Mouse (Mus musculus): Measurements from ENCODE around the gene Adamts12.

Gene Adamts12

GRCm38 (mm10) chr15:11082961-11083569 lies 18.5 kb downstream of the Adamts12 start:
- no peak for DNase-seq

- no peak for DNase-seq
These were observed 19.1 kb downstream of the Adamts12 start for GRCm38 (mm10) chr15:11083678-11084077.

GRCm38 (mm10) chr15:11084241-11084992 lies 19.8 kb downstream of the Adamts12 start:
- no peak for DNase-seq

- DNase-seq: no peak
These were observed 20.4 kb downstream of the Adamts12 start for GRCm38 (mm10) chr15:11084993-11085365.

GRCm38 (mm10) chr15:11089494-11089893 lies 24.9 kb downstream of the Adamts12 start:
- no peak for DNase-seq

GRCm38 (mm10) chr15:11095566-11095965 lies 31.0 kb downstream of the Adamts12 start:
- DNase-seq: no peak

- DNase-seq: no peak
These were observed 33.5 kb downstream of the Adamts12 start for GRCm38 (mm10) chr15:11097967-11098702.

- DNase-seq: no peak
These were observed 34.4 kb downstream of the Adamts12 start for GRCm38 (mm10) chr15:11098940-11099339.

- no peak for DNase-seq
These were observed 36.3 kb downstream of the Adamts12 start for GRCm38 (mm10) chr15:11100917-11101316.

- no peak for DNase-seq
These were observed 40.5 kb downstream of the Adamts12 start for GRCm38 (mm10) chr15:11105101-11105500.

- DNase-seq: no peak
These were observed 42.8 kb downstream of the Adamts12 start for GRCm38 (mm10) chr15:11107376-11107775.

- DNase-seq: peak; percentile 10 to 25
These were observed 50.1 kb downstream of the Adamts12 start for GRCm38 (mm10) chr15:11114631-11115197.

- peak; percentile 33 to 42 for DNase-seq
These were observed 51.7 kb downstream of the Adamts12 start for GRCm38 (mm10) chr15:11116303-11116702.

GRCm38 (mm10) chr15:11116853-11117252 lies 52.3 kb downstream of the Adamts12 start:
- DNase-seq: no peak

GRCm38 (mm10) chr15:11118371-11118770 lies 53.8 kb downstream of the Adamts12 start:
- DNase-seq: no peak

- no peak for DNase-seq
These were observed 57.1 kb downstream of the Adamts12 start for GRCm38 (mm10) chr15:11121721-11122120.

- DNase-seq: no peak
These were observed 60.8 kb downstream of the Adamts12 start for GRCm38 (mm10) chr15:11125361-11125760.

GRCm38 (mm10) chr15:11128457-11128856 lies 63.9 kb downstream of the Adamts12 start:
- DNase-seq: no peak

GRCm38 (mm10) chr15:11132586-11133558 lies 68.3 kb downstream of the Adamts12 start:
- no peak for DNase-seq

- no peak for DNase-seq
These were observed 81.0 kb downstream of the Adamts12 start for GRCm38 (mm10) chr15:11145581-11145980.

GRCm38 (mm10) chr15:11159386-11159785 lies 94.8 kb downstream of the Adamts12 start:
- DNase-seq: no peak

GRCm38 (mm10) chr15:11160759-11161158 lies 96.2 kb downstream of the Adamts12 start:
- DNase-seq: no peak
